Comparison of ENCODE assay signal across 9 mouse cellular contexts in the genomic region with DNA sequence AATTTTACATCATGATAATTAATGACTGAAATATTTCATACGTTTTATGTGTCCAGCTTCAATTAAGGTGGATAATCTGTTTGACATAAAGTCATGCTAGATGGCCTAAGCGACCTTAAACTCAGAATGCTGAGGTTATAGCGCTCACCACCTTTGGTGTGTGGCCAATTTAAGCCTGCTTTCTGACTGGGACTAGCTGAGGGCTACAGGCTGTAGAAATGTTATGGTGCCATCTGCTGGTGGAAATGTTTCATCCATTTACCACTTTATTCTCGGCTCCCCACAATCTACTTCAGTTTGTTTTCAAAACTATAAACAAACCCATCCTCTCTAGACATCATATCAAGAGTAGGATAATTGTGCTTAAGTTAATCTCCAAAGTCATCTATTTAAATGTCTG. TPM values are rescaled to one million over a fixed set of nuclear protein-coding genes. Genes with fewer than 3 reads are reported as not detected.
DNase-seq lines count a peak whose midpoint lies in the region; ATAC-seq and TF ChIP-seq lines count a peak whose summit lies in the region.
"Had no signal": no experiment of that assay in that cellular context is flagged by ENCODE, and none has a peak within 500 bp of the region (broad histone marks: within the 10 kb centered on the region; RNA-seq: fewer than 3 reads in every experiment).

No protein-coding gene starts in this region.

- no peak overlapping the region for H3K9ac ChIP-seq in heart, postnatal 0 days (replicated peaks; ENCODE audit: low read depth, low read length)
- H3K9ac ChIP-seq in heart, embryonic 11.5 days (ENCODE audit: low read depth, low read length) = no peak overlapping the region
- H3K9ac ChIP-seq in midbrain, embryonic 13.5 days (replicated peaks) = no peak overlapping the region
- H3K9ac ChIP-seq: limb, embryonic 13.5 days had no signal

- no peaks in the 10 kb centered on the region for H3K36me3 ChIP-seq in heart, postnatal 0 days (replicated peaks; ENCODE audit: control insufficient read depth, insufficient read depth, low read length)
- H3K36me3 ChIP-seq in heart, embryonic 11.5 days (ENCODE audit: control insufficient read depth, insufficient read depth, low read length) = no peaks in the 10 kb centered on the region
- no peaks in the 10 kb centered on the region for H3K36me3 ChIP-seq in midbrain, embryonic 13.5 days
- H3K36me3 ChIP-seq: limb, embryonic 13.5 days had no signal

- TF ChIP-seq EP300 in heart, postnatal 0 days (IDR thresholded peaks at IDR 0.05; ENCODE audit: low read depth) = no peak

- H3K27me3 ChIP-seq in heart, postnatal 0 days (ENCODE audit: control insufficient read depth, insufficient read depth, low read length) = 0 out of 2 replicates have a peak, but pooled peaks cover 6% of the 10 kb centered on the region
- no peaks in the 10 kb centered on the region; the same call in none of the 2 replicates for H3K27me3 ChIP-seq in heart, embryonic 11.5 days (ENCODE audit: control insufficient read depth, insufficient read depth, low read length)
- H3K27me3 ChIP-seq in midbrain, embryonic 13.5 days = 0 out of 2 replicates have a peak, but pooled peaks cover 3% of the 10 kb centered on the region

- WGBS in heart, postnatal 0 days = 1% methylated on average over 4 of the region's 4 CpGs
- WGBS in heart, embryonic 11.5 days (ENCODE audit: insufficient replicate concordance) = 4% methylated on average over 4 of the region's 4 CpGs
- 4% methylated on average over 4 of the region's 4 CpGs for WGBS in midbrain, embryonic 13.5 days

- no peaks in the 10 kb centered on the region for H3K4me1 ChIP-seq in heart, postnatal 0 days (ENCODE audit: control insufficient read depth, insufficient read depth)
- no peaks in the 10 kb centered on the region for H3K4me1 ChIP-seq in heart, embryonic 11.5 days (ENCODE audit: control insufficient read depth, insufficient read depth, low read length)
- H3K4me1 ChIP-seq in midbrain, embryonic 13.5 days (replicated peaks) = no peaks in the 10 kb centered on the region
- H3K4me1 ChIP-seq: limb, embryonic 13.5 days had no signal

- no peak; the same call in 1 of the 2 replicates for ATAC-seq in heart, postnatal 0 days (ENCODE audit: insufficient read depth, low read depth)
- ATAC-seq in heart, embryonic 11.5 days (replicated peaks; ENCODE audit: insufficient number of reproducible peaks, low FRiP score, low TSS enrichment) = no peak
- 0 out of 2 replicates have a peak, but pooled peaks have one; percentile 53 for ATAC-seq in midbrain, embryonic 13.5 days

- H3K4me3 ChIP-seq in heart, postnatal 0 days (ENCODE audit: low read depth, low read length) = no peak overlapping the region
- H3K4me3 ChIP-seq in heart, embryonic 11.5 days (ENCODE audit: low read depth, low read length) = no peak overlapping the region
- no peak overlapping the region for H3K4me3 ChIP-seq in midbrain, embryonic 13.5 days (replicated peaks)
- H3K4me3 ChIP-seq: limb, embryonic 13.5 days had no signal

- no peak overlapping the region for H3K4me2 ChIP-seq in heart, postnatal 0 days (ENCODE audit: low read depth, low read length)
- H3K4me2 ChIP-seq in heart, embryonic 11.5 days = no peak overlapping the region
- H3K4me2 ChIP-seq in midbrain, embryonic 13.5 days (replicated peaks) = no peak overlapping the region
- H3K4me2 ChIP-seq: limb, embryonic 13.5 days had no signal

- H3K9me3 ChIP-seq in heart, postnatal 0 days (replicated peaks; ENCODE audit: control insufficient read depth, low read length) = no peaks in the 10 kb centered on the region
- no peaks in the 10 kb centered on the region for H3K9me3 ChIP-seq in heart, embryonic 11.5 days (replicated peaks; ENCODE audit: control insufficient read depth, low read length)
- H3K9me3 ChIP-seq in midbrain, embryonic 13.5 days = no peaks in the 10 kb centered on the region
- H3K9me3 ChIP-seq: limb, embryonic 13.5 days had no signal

- peak; percentile 76 for TF ChIP-seq CTCF in heart, postnatal 0 days (IDR thresholded peaks at IDR 0.05; ENCODE audit: low read depth)

- H3K27ac ChIP-seq in heart, postnatal 0 days (ENCODE audit: low read depth) = no peak overlapping the region
- H3K27ac ChIP-seq in heart, embryonic 11.5 days (ENCODE audit: low read depth, low read length) = no peak overlapping the region
- H3K27ac ChIP-seq in midbrain, embryonic 13.5 days = no peak overlapping the region
- H3K27ac ChIP-seq: limb, embryonic 13.5 days had no signal

- peak; percentile 33 for DNase-seq in heart, postnatal 0 days (ENCODE audit: low spot score)
- DNase-seq in B cell, adult 2 months = peak; percentile 31 to 41
- DNase-seq in R1 (ENCODE audit: low read depth, low spot score) = peak; percentile 55
- peak; percentile 5 for DNase-seq in fibroblast of lung, adult 2 months (ENCODE audit: low read depth)
- DNase-seq in layer of hippocampus, adult 9-11 months = peak; percentile 17
- no peak for DNase-seq in T-cell, adult 2 months (ENCODE audit: low spot score)

RNA-seq across cellular contexts. Expression of gene Hpse2, which starts 8.2 kb away (rescaled TPM):
- 0.08 and 0.69 TPM in 2 replicates for total RNA-seq in heart, postnatal 0 days (2014; rRNA removed; ENCODE audit: low replicate concordance)
- polyA plus RNA-seq in heart, postnatal 0 days (2015; fragmentation: Nextera tagmentation; extraction: Ambion mirVana) = 0.29 and 0.45 TPM in 2 replicates
- 0.27 TPM in 1 of 2 replicates, not detected in the other for polyA plus RNA-seq in heart, embryonic 11.5 days (2014; fragmentation: Nextera tagmentation; extraction: Ambion mirVana)
- polyA plus RNA-seq in midbrain, embryonic 13.5 days (2015; fragmentation: Nextera tagmentation; extraction: Ambion mirVana) = 0.05 TPM in 2 replicates

RNA-seq across cellular contexts. Expression of gene Cnnm1, which starts 43.9 kb away (rescaled TPM):
- 0.12 TPM in 1 of 2 replicates, not detected in the other for total RNA-seq in heart, postnatal 0 days (2014; rRNA removed; ENCODE audit: low replicate concordance)
- polyA plus RNA-seq in heart, postnatal 0 days (2015; fragmentation: Nextera tagmentation; extraction: Ambion mirVana) = 0.03 TPM in 1 of 2 replicates, not detected in the other
- polyA plus RNA-seq in heart, embryonic 11.5 days (2014; fragmentation: Nextera tagmentation; extraction: Ambion mirVana) = 0.11 and 0.20 TPM in 2 replicates
- polyA plus RNA-seq in midbrain, embryonic 13.5 days (2015; fragmentation: Nextera tagmentation; extraction: Ambion mirVana) = 0.80 and 1.3 TPM in 2 replicates
